Mouse (Mus musculus): ENCODE results near the gene Gm3383. TPM values are rescaled to one million over a fixed set of nuclear protein-coding genes. Genes with fewer than 3 reads are reported as not detected.
"Not testable (repeated sequence)": the region's sequence is repeated elsewhere in the genome, so short reads cannot be mapped to it uniquely, and the experiment has no call there.

Gm3383 gene
- 0.55 and 0.63 TPM in 2 replicates for polyA plus RNA-seq (2015; fragmentation: Nextera tagmentation; extraction: Ambion mirVana)

GRCm38 (mm10) chr14:5807882-5808281, at the start of gene Gm3383:
Gm3383 (minus strand) TSS chr14:5807982.
- WGBS, result no CpG with 5 or more reads among the region's 3 CpGs
- H3K27me3 ChIP-seq; H3K36me3 ChIP-seq; H3K9ac ChIP-seq; H3K4me2 ChIP-seq; H3K4me3 ChIP-seq (replicated peaks); H3K9me3 ChIP-seq (replicated peaks); H3K27ac ChIP-seq; H3K4me1 ChIP-seq; ATAC-seq (replicated peaks; ENCODE audit: low FRiP score): not testable (repeated sequence)

GRCm38 (mm10) chr14:5855911-5856310, 48.1 kb upstream of the Gm3383 start:
- not testable (repeated sequence) for H3K36me3 ChIP-seq; H3K9ac ChIP-seq; H3K27ac ChIP-seq; H3K4me3 ChIP-seq (replicated peaks); H3K27me3 ChIP-seq; H3K9me3 ChIP-seq (replicated peaks); H3K4me1 ChIP-seq; H3K4me2 ChIP-seq; ATAC-seq (replicated peaks; ENCODE audit: low FRiP score)
- WGBS, result 86% methylated on average over 3 of the region's 3 CpGs

- not testable (repeated sequence) for H3K9me3 ChIP-seq (replicated peaks); H3K9ac ChIP-seq; H3K36me3 ChIP-seq; ATAC-seq (replicated peaks; ENCODE audit: low FRiP score); H3K4me3 ChIP-seq (replicated peaks); H3K4me1 ChIP-seq; H3K4me2 ChIP-seq; H3K27ac ChIP-seq; H3K27me3 ChIP-seq
- WGBS, result no CpG with 5 or more reads among the region's 3 CpGs
Measured at GRCm38 (mm10) chr14:5830229-5830628, 22.4 kb upstream of the Gm3383 start, which contains the start of gene Gm3424. Gm3424 (minus strand) TSS chr14:5830329.

DNA sequence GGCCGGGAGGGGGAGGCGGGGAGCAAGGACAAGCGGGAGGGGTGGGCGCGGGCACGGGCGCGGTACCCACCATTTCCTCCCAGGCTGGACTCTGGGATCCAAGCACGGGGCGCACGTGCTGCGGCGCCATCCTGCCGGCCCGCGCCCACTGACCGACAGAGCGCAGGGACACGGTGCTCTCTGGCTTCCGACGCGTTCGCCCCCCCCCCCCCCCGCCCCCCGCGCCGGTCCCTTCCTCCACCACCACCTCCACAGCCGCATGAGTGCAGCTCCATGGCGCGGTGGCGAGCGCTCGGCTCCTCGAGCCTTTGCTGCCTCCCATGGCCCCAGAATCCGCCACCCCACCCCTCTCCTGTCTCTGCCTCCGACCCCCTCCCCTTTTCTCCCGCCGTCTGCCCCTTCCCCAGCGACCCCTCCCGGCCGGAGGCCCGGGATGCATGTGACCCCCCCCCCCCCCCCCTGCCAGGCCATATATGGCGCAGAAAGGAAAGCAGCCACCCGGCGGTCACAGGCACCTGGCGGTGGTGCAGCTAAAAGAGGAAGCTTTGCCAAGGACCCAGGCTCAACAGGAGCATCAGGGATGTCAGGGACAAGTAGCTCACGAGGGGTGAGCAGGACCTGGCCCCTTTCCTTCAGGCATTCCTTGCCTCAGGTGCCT, 5.0 kb upstream of the Gm3383 start:
- H3K4me3 ChIP-seq (replicated peaks); H3K9ac ChIP-seq; H3K27ac ChIP-seq; H3K9me3 ChIP-seq (replicated peaks); H3K4me2 ChIP-seq; H3K27me3 ChIP-seq; H3K4me1 ChIP-seq; H3K36me3 ChIP-seq: not testable (repeated sequence)
- 0 out of 2 replicates have a peak, but pooled peaks have one; percentile 46 for ATAC-seq (replicated peaks; ENCODE audit: low FRiP score)
- no CpG with 5 or more reads among the region's 47 CpGs for WGBS

GRCm38 (mm10) chr14:5741477-5741876, 66.3 kb downstream of the Gm3383 start, which contains the start of gene Gm3373:
Gm3373 (minus strand) TSS chr14:5741577.
- H3K27me3 ChIP-seq; ATAC-seq (replicated peaks; ENCODE audit: low FRiP score); H3K4me2 ChIP-seq; H3K27ac ChIP-seq; H3K4me1 ChIP-seq; H3K4me3 ChIP-seq (replicated peaks); H3K9ac ChIP-seq; H3K36me3 ChIP-seq; H3K9me3 ChIP-seq (replicated peaks): not testable (repeated sequence)
- WGBS, result no CpG with 5 or more reads among the region's 37 CpGs

- H3K9me3 ChIP-seq (replicated peaks); H3K4me1 ChIP-seq; H3K9ac ChIP-seq; H3K4me3 ChIP-seq (replicated peaks); ATAC-seq (replicated peaks; ENCODE audit: low FRiP score); H3K27me3 ChIP-seq; H3K36me3 ChIP-seq; H3K4me2 ChIP-seq; H3K27ac ChIP-seq: not testable (repeated sequence)
- no CpG with 5 or more reads among the region's 2 CpGs for WGBS
Measured at GRCm38 (mm10) chr14:5687357-5687756, 120.4 kb downstream of the Gm3383 start, which contains the start of gene Gm9603. Gm9603 (minus strand) TSS chr14:5687457.

GRCm38 (mm10) chr14:5632928-5633327, 174.9 kb downstream of the Gm3383 start, which contains the start of gene Gm8265:
Gm8265 (minus strand) TSS chr14:5633028.
- not testable (repeated sequence) for H3K4me2 ChIP-seq; H3K4me1 ChIP-seq; H3K36me3 ChIP-seq; H3K27ac ChIP-seq; H3K9ac ChIP-seq; H3K27me3 ChIP-seq; ATAC-seq (replicated peaks; ENCODE audit: low FRiP score); H3K9me3 ChIP-seq (replicated peaks); H3K4me3 ChIP-seq (replicated peaks)
- WGBS, result no CpG with 5 or more reads among the region's 1 CpGs

Other genes starting within 250 kb of the Gm3383 start
- not detected in 2 replicates for gene Gm8265, start 175.0 kb downstream of the Gm3383 start, polyA plus RNA-seq (2015; fragmentation: Nextera tagmentation; extraction: Ambion mirVana)
- not detected in 2 replicates for gene Gm9603, start 120.5 kb downstream of the Gm3383 start, polyA plus RNA-seq (2015; fragmentation: Nextera tagmentation; extraction: Ambion mirVana)
- gene Gm3373, start 66.4 kb downstream of the Gm3383 start, polyA plus RNA-seq (2015; fragmentation: Nextera tagmentation; extraction: Ambion mirVana), result 0.16 and 0.55 TPM in 2 replicates
- not detected in 2 replicates for gene Gm3424, start 22.3 kb upstream of the Gm3383 start, polyA plus RNA-seq (2015; fragmentation: Nextera tagmentation; extraction: Ambion mirVana)
- 0.29 TPM in 1 of 2 replicates, not detected in the other for gene Gm8237, start 72.4 kb upstream of the Gm3383 start, polyA plus RNA-seq (2015; fragmentation: Nextera tagmentation; extraction: Ambion mirVana)
- gene Gm3248, start 153.8 kb upstream of the Gm3383 start, polyA plus RNA-seq (2015; fragmentation: Nextera tagmentation; extraction: Ambion mirVana), result 0.32 and 0.39 TPM in 2 replicates
- gene Gm3453, start 171.2 kb upstream of the Gm3383 start, polyA plus RNA-seq (2015; fragmentation: Nextera tagmentation; extraction: Ambion mirVana), result not detected in 2 replicates